Mouse (Mus musculus) liver, embryonic 14.5 days (tissue): ENCODE results near the gene Rsph9.

Source experiments
- CTCF ChIP-seq: IDR thresholded peaks from 2 replicates; pipeline ENCODE4 v1.5.1; 2016; ENCODE audit warnings: antibody characterized with exemption, low read depth, control low read depth
- EP300 ChIP-seq: IDR thresholded peaks from 2 replicates; pipeline ENCODE4 v1.6.1; 2016; ENCODE audit warnings: antibody characterized with exemption, low read depth

- TF ChIP-seq CTCF (no peak), EP300 (no peak)
These were observed 5.3 kb downstream of the Rsph9 start for GRCm38 (mm10) chr17:46138563-46139236.
